Mouse (Mus musculus): ENCODE measurements around the gene Lama2.

GRCm38 (mm10) chr10:26950448-26950847 lies 669.1 kb downstream of the Lama2 start:
- TF ChIP-seq CTCF (IDR thresholded peaks at IDR 0.05; ENCODE audit: borderline replicate concordance, extremely low read depth, insufficient read depth, insufficient read length) (no peak), POLR2A (IDR thresholded peaks at IDR 0.05; ENCODE audit: borderline replicate concordance, extremely low read depth, insufficient read depth, insufficient read length, poor library complexity, severe bottlenecking) (no peak)

Data from brain, embryonic 14.5 days (tissue).